Mouse (Mus musculus) cortical plate, adult 2 months (tissue): ENCODE data around the gene Mcm9.

ENCODE experiments used
- CTCF ChIP-seq: fragments of 200-500 bp; IDR thresholded peaks from 2 replicates; pipeline ENCODE4 v1.5.1; 2011; ENCODE audit warnings: mild to moderate bottlenecking, control low read depth, low read length; ENCODE audit not compliant: insufficient read depth; ENCODE audit errors: extremely low read depth
- POLR2A ChIP-seq: fragments of 200-500 bp; IDR thresholded peaks from 2 replicates; pipeline ENCODE4 v1.6.1; 2011; ENCODE audit warnings: mild to moderate bottlenecking, low read length, control low read depth; ENCODE audit not compliant: insufficient read depth; ENCODE audit errors: extremely low read depth

GRCm38 (mm10) chr10:53629918-53630250 lies 355 bp downstream of the Mcm9 start:
- no peak for TF ChIP-seq CTCF
- TF ChIP-seq POLR2A = no peak; the same call in 1 of the 2 replicates
